Mouse (Mus musculus) olfactory bulb, adult 2 months (tissue): Measurements from ENCODE around the gene Rnase2b.

Experiments used
- CTCF ChIP-seq: fragments of 200-500 bp; IDR thresholded peaks from 2 replicates; pipeline ENCODE4 v1.5.1; 2012; ENCODE audit warnings: low read depth, mild to moderate bottlenecking, low read length, moderate library complexity; ENCODE audit not compliant: insufficient read depth
- POLR2A ChIP-seq: fragments of 200-500 bp; IDR thresholded peaks from 2 replicates; pipeline ENCODE4 v1.6.1; 2012; ENCODE audit warnings: mild to moderate bottlenecking, low read depth, low read length, moderate library complexity; ENCODE audit not compliant: insufficient read depth

DNA sequence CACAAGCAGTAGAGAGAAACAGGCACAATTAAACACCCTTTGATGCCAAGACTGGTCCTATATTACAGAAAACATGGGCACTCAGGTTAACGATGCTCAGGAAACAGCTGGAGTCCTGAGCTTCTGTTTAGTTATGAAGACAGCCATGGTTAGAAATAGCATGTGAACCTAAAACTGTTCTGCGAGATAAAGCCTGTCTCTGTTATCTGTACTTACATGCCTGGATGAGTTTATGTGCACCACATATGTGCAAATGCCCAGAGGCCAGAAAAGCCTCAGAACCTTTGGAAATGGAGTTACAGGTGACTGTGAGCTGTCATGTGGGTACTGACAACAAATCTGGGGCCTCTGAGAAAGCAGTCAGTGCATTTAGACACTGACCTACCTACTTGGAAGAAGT is 18.1 kb upstream of the Rnase2b start:
- no peak for TF ChIP-seq POLR2A
- TF ChIP-seq CTCF: no peak
